Comparison of ENCODE assay signal across 13 mouse cellular contexts in genomic region chr8:104107111-104107510, GRCm38 (mm10). TPM values are rescaled to one million over a fixed set of nuclear protein-coding genes. Genes with fewer than 3 reads are reported as not detected.
"Had no signal": no experiment of that assay in that cellular context is flagged by ENCODE, and none has a peak within 500 bp of the region (broad histone marks: within the 10 kb centered on the region; RNA-seq: fewer than 3 reads in every experiment).

No protein-coding gene starts in this region.

- H3K27ac ChIP-seq: kidney, postnatal 0 days; layer of hippocampus, adult 2 months; liver, embryonic 13.5 days had no signal

- H3K9ac ChIP-seq: liver, embryonic 13.5 days; lung, embryonic 14.5 days had no signal

- DNase-seq: kidney, postnatal 25 days; layer of hippocampus, adult 9-11 months; liver, embryonic 13.5 days; lung, embryonic 14.5 days; lung, postnatal 14 days; midbrain, embryonic 14.5 days; thymus, adult 18-20 months; thymus, postnatal 36 days had no signal

- H3K9me3 ChIP-seq: liver, embryonic 13.5 days had no signal

- H3K4me3 ChIP-seq: layer of hippocampus, adult 2 months; liver, embryonic 13.5 days had no signal

- H3K36me3 ChIP-seq: liver, embryonic 13.5 days had no signal

- H3K4me2 ChIP-seq: liver, embryonic 13.5 days; lung, embryonic 14.5 days; midbrain, embryonic 11.5 days had no signal

- H3K27me3 ChIP-seq: liver, embryonic 13.5 days had no signal

RNA-seq across cellular contexts. Expression of gene Cdh5, which starts 5.7 kb away (rescaled TPM):
- total RNA-seq: megakaryocyte progenitor cell, adult 5-6 weeks; megakaryocyte-erythroid progenitor cell, adult 5-6 weeks had no signal
